17 mouse cellular contexts compared by ENCODE assay signal in genomic region chr6:18674584-18675250, GRCm38 (mm10).
"Had no signal": no experiment of that assay in that cellular context is flagged by ENCODE, and none has a peak within 500 bp of the region (broad histone marks: within the 10 kb centered on the region; RNA-seq: fewer than 3 reads in every experiment).

No protein-coding gene starts in this region.

- H3K27me3 ChIP-seq: lung, embryonic 15.5 days; megakaryocyte, embryonic 14.5 days; midbrain, embryonic 13.5 days; midbrain, embryonic 15.5 days; neural tube, embryonic 12.5 days; stomach, embryonic 15.5 days had no signal

- H3K4me2 ChIP-seq: lung, embryonic 15.5 days; midbrain, embryonic 11.5 days; midbrain, embryonic 13.5 days; midbrain, embryonic 15.5 days; neural tube, embryonic 12.5 days; stomach, embryonic 15.5 days had no signal

- H3K9ac ChIP-seq: lung, embryonic 15.5 days; midbrain, embryonic 13.5 days; midbrain, embryonic 15.5 days; neural tube, embryonic 12.5 days; stomach, embryonic 15.5 days had no signal

- DNase-seq: lung, adult 2 months; lung, postnatal 14 days; lung, postnatal 36 days; right cerebral cortex, postnatal 14 days; thymus, adult 2 months; thymus, postnatal 25 days; thymus, postnatal 4 days had no signal

- H3K9me3 ChIP-seq: lung, embryonic 15.5 days; megakaryocyte, embryonic 14.5 days; midbrain, embryonic 13.5 days; midbrain, embryonic 15.5 days; neural tube, embryonic 12.5 days; stomach, embryonic 15.5 days had no signal

- ATAC-seq: lung, postnatal 0 days; midbrain, embryonic 13.5 days; midbrain, embryonic 15.5 days had no signal

- H3K36me3 ChIP-seq: lung, embryonic 15.5 days; midbrain, embryonic 13.5 days; midbrain, embryonic 15.5 days; neural tube, embryonic 12.5 days; stomach, embryonic 15.5 days had no signal

- H3K4me1 ChIP-seq: lung, embryonic 15.5 days; megakaryocyte, embryonic 14.5 days; midbrain, embryonic 13.5 days; midbrain, embryonic 15.5 days; neural tube, embryonic 12.5 days; stomach, embryonic 15.5 days had no signal

- H3K4me3 ChIP-seq: lung, embryonic 15.5 days; megakaryocyte, embryonic 14.5 days; midbrain, embryonic 13.5 days; midbrain, embryonic 15.5 days; neural tube, embryonic 12.5 days; stomach, embryonic 15.5 days had no signal

- H3K27ac ChIP-seq: lung, embryonic 15.5 days; macrophage; midbrain, embryonic 13.5 days; midbrain, embryonic 15.5 days; neural tube, embryonic 12.5 days; stomach, embryonic 15.5 days; stomach, postnatal 0 days had no signal
